Mouse (Mus musculus): Measurements from ENCODE around the gene Dhrs7b.
"Not testable (repeated sequence)": the region's sequence is repeated elsewhere in the genome, so short reads cannot be mapped to it uniquely, and the experiment has no call there.

Gene Dhrs7b

GRCm38 (mm10) chr11:60830433-60831052, at the start of gene Dhrs7b:
TSS of gene Dhrs7b (plus strand) at chr11:60830631.
- DNase-seq: peak; percentile 85 to 94

- DNase-seq: no peak
Observed at GRCm38 (mm10) chr11:60784179-60784922, 46.1 kb upstream of the Dhrs7b start.

- no peak for DNase-seq
Observed at GRCm38 (mm10) chr11:60787595-60787994, 42.8 kb upstream of the Dhrs7b start.

GRCm38 (mm10) chr11:60790472-60790871, 40.0 kb upstream of the Dhrs7b start:
- DNase-seq: no peak

GRCm38 (mm10) chr11:60796342-60796741, 34.1 kb upstream of the Dhrs7b start:
- DNase-seq: no peak

- DNase-seq: no peak
Observed at GRCm38 (mm10) chr11:60799977-60800376, 30.5 kb upstream of the Dhrs7b start.

- DNase-seq: no peak
Observed at GRCm38 (mm10) chr11:60800892-60801291, 29.5 kb upstream of the Dhrs7b start.

GRCm38 (mm10) chr11:60808286-60809070, 22.0 kb upstream of the Dhrs7b start:
- no peak for DNase-seq

GRCm38 (mm10) chr11:60809546-60809945, 20.9 kb upstream of the Dhrs7b start:
- DNase-seq: no peak

- no peak for DNase-seq
Observed at GRCm38 (mm10) chr11:60810046-60810965, 20.1 kb upstream of the Dhrs7b start.

- peak; percentile 77 to 87 for DNase-seq
Observed at GRCm38 (mm10) chr11:60811054-60811460, 19.4 kb upstream of the Dhrs7b start.

GRCm38 (mm10) chr11:60811618-60812017, 18.8 kb upstream of the Dhrs7b start, which contains the start of gene Shmt1:
TSS of gene Shmt1 (minus strand) at chr11:60811718.
- not testable (repeated sequence) for DNase-seq

GRCm38 (mm10) chr11:60816398-60816797, 14.0 kb upstream of the Dhrs7b start:
- DNase-seq: no peak

- DNase-seq: no peak
Observed at GRCm38 (mm10) chr11:60823771-60824170, 6.7 kb upstream of the Dhrs7b start.

GRCm38 (mm10) chr11:60825191-60825590, 5.2 kb upstream of the Dhrs7b start:
- DNase-seq: no peak

GRCm38 (mm10) chr11:60826700-60827099, 3.7 kb upstream of the Dhrs7b start:
- DNase-seq: no peak

- DNase-seq: no peak
Observed at GRCm38 (mm10) chr11:60827241-60827945, 3.0 kb upstream of the Dhrs7b start.

- DNase-seq: no peak
Observed at GRCm38 (mm10) chr11:60828903-60829302, 1.5 kb upstream of the Dhrs7b start.

GRCm38 (mm10) chr11:60836897-60837296, 6.5 kb downstream of the Dhrs7b start:
- no peak for DNase-seq

- DNase-seq: no peak
Observed at GRCm38 (mm10) chr11:60837644-60838406, 7.4 kb downstream of the Dhrs7b start.
